In genomic region chr1:69382374-69382773, GRCm38 (mm10) we compare ENCODE assay signal across 31 mouse cellular contexts.
"Had no signal": no experiment of that assay in that cellular context is flagged by ENCODE, and none has a peak within 500 bp of the region (broad histone marks: within the 10 kb centered on the region; RNA-seq: fewer than 3 reads in every experiment).

No protein-coding gene starts in this region.

- H3K4me2 ChIP-seq: limb, embryonic 12.5 days; limb, embryonic 13.5 days; limb, embryonic 15.5 days; liver, embryonic 11.5 days; liver, embryonic 12.5 days; liver, embryonic 13.5 days; liver, embryonic 15.5 days; lung, embryonic 14.5 days; lung, embryonic 15.5 days; midbrain, embryonic 11.5 days; midbrain, embryonic 12.5 days; midbrain, embryonic 13.5 days; midbrain, embryonic 15.5 days had no signal

- ATAC-seq: liver, embryonic 12.5 days; liver, postnatal 0 days; lung, postnatal 0 days; midbrain, embryonic 13.5 days; midbrain, embryonic 15.5 days; midbrain, embryonic 16.5 days had no signal

- H3K36me3 ChIP-seq: limb, embryonic 10.5 days; limb, embryonic 12.5 days; limb, embryonic 13.5 days; limb, embryonic 15.5 days; liver, embryonic 12.5 days; liver, embryonic 13.5 days; liver, embryonic 15.5 days; lung, embryonic 15.5 days; midbrain, embryonic 10.5 days; midbrain, embryonic 12.5 days; midbrain, embryonic 13.5 days; midbrain, embryonic 15.5 days had no signal

- H3K9ac ChIP-seq: limb, embryonic 12.5 days; limb, embryonic 13.5 days; limb, embryonic 15.5 days; liver, embryonic 12.5 days; liver, embryonic 13.5 days; liver, embryonic 14.5 days; liver, embryonic 15.5 days; liver, postnatal 0 days; lung, embryonic 14.5 days; lung, embryonic 15.5 days; midbrain, embryonic 12.5 days; midbrain, embryonic 13.5 days; midbrain, embryonic 15.5 days had no signal

- H3K4me3 ChIP-seq: limb, embryonic 10.5 days; limb, embryonic 12.5 days; limb, embryonic 13.5 days; limb, embryonic 15.5 days; liver, embryonic 12.5 days; liver, embryonic 13.5 days; liver, embryonic 15.5 days; lung, embryonic 15.5 days; megakaryocyte, embryonic 14.5 days; midbrain, embryonic 10.5 days; midbrain, embryonic 12.5 days; midbrain, embryonic 13.5 days; midbrain, embryonic 15.5 days; myocyte had no signal

- H3K27me3 ChIP-seq: limb, embryonic 12.5 days; limb, embryonic 13.5 days; limb, embryonic 15.5 days; liver, embryonic 12.5 days; liver, embryonic 13.5 days; liver, embryonic 15.5 days; lung, embryonic 15.5 days; megakaryocyte, embryonic 14.5 days; midbrain, embryonic 12.5 days; midbrain, embryonic 13.5 days; midbrain, embryonic 15.5 days had no signal

- H3K27ac ChIP-seq: limb, embryonic 10.5 days; limb, embryonic 12.5 days; limb, embryonic 13.5 days; limb, embryonic 15.5 days; liver, embryonic 12.5 days; liver, embryonic 13.5 days; liver, embryonic 14.5 days; liver, embryonic 15.5 days; lung, embryonic 15.5 days; macrophage; midbrain, embryonic 10.5 days; midbrain, embryonic 12.5 days; midbrain, embryonic 13.5 days; midbrain, embryonic 15.5 days had no signal

- H3K9me3 ChIP-seq: limb, embryonic 15.5 days; liver, embryonic 13.5 days; liver, embryonic 15.5 days; lung, embryonic 15.5 days; midbrain, embryonic 13.5 days; midbrain, embryonic 15.5 days had no signal

- DNase-seq: left cerebral cortex, postnatal 4 days; liver; liver, embryonic 13.5 days; liver, postnatal 0 days; lung, adult 18-20 months; lung, adult 2 months; lung, embryonic 14.5 days; lung, postnatal 10 days; lung, postnatal 14 days; lung, postnatal 36 days; lung, postnatal 4 days; midbrain, embryonic 14.5 days had no signal

- H3K4me1 ChIP-seq: limb, embryonic 10.5 days; limb, embryonic 12.5 days; limb, embryonic 13.5 days; limb, embryonic 15.5 days; liver, embryonic 12.5 days; liver, embryonic 13.5 days; liver, embryonic 15.5 days; lung, embryonic 15.5 days; megakaryocyte, embryonic 14.5 days; midbrain, embryonic 10.5 days; midbrain, embryonic 12.5 days; midbrain, embryonic 13.5 days; midbrain, embryonic 15.5 days had no signal
